Mouse (Mus musculus): ENCODE measurements at regions not wholly inside any gene's neighbourhood (a gene's known extent, or its start where the extent isn't known, plus 50 kb on each side); places are given as distances from the start of the nearest gene placed in this dataset.
"Not testable (repeated sequence)": the region's sequence is repeated elsewhere in the genome, so short reads cannot be mapped to it uniquely, and the experiment has no call there.

- no peak overlapping the region for H3K27ac ChIP-seq
- no peak for TF ChIP-seq CTCF (IDR thresholded peaks at IDR 0.05)
- H3K4me3 ChIP-seq = no peak overlapping the region
- DNase-seq = no peak
- intact Hi-C loops (cut with DNase I) = no loop called here
Measured at GRCm38 (mm10) chr3:33372806-33373205, 229.8 kb upstream of the Pex5l start.

GRCm38 (mm10) chr3:33363521-33363920 is 220.5 kb upstream of the Pex5l start:
- intact Hi-C loops (cut with DNase I) = no loop called here
- no peak overlapping the region for H3K4me3 ChIP-seq
- DNase-seq = no peak
- no peak for TF ChIP-seq CTCF (IDR thresholded peaks at IDR 0.05)
- no peak overlapping the region for H3K27ac ChIP-seq

GRCm38 (mm10) chr3:33360030-33360429 is 217.0 kb upstream of the Pex5l start:
- DNase-seq = no peak
- Histone ChIP-seq H3K4me3 (no peak overlapping the region), H3K27ac (no peak overlapping the region)
- TF ChIP-seq CTCF (IDR thresholded peaks at IDR 0.05) = no peak
- intact Hi-C loops (cut with DNase I) = no loop called here

- no peak for DNase-seq
- intact Hi-C loops (cut with DNase I) = no loop called here
- Histone ChIP-seq H3K4me3 (no peak overlapping the region), H3K27ac (no peak overlapping the region)
- TF ChIP-seq CTCF (IDR thresholded peaks at IDR 0.05) = no peak
Measured at GRCm38 (mm10) chr3:33353860-33354259, 210.8 kb upstream of the Pex5l start.

GRCm38 (mm10) chr3:33350986-33351385 is 207.9 kb upstream of the Pex5l start:
- intact Hi-C loops (cut with DNase I) = no loop called here

GRCm38 (mm10) chr3:33334056-33334455 is 191.0 kb upstream of the Pex5l start:
- no peak for DNase-seq
- Histone ChIP-seq H3K4me3 (no peak overlapping the region), H3K27ac (no peak overlapping the region)
- no peak for TF ChIP-seq CTCF (IDR thresholded peaks at IDR 0.05)
- intact Hi-C loops (cut with DNase I) = no loop called here

More at GRCm38 (mm10) chr3:33350986-33351385, 207.9 kb upstream of the Pex5l start:
- DNase-seq = no peak
- TF ChIP-seq CTCF (IDR thresholded peaks at IDR 0.05) = no peak
- H3K4me3 ChIP-seq = no peak overlapping the region
- H3K27ac ChIP-seq = no peak overlapping the region

GRCm38 (mm10) chr3:33317691-33318090 is 174.6 kb upstream of the Pex5l start:
- intact Hi-C loops (cut with DNase I); H3K27ac ChIP-seq; H3K4me3 ChIP-seq; DNase-seq: not testable (repeated sequence)

- DNase-seq = no peak
- no peak overlapping the region for H3K27ac ChIP-seq
- H3K4me3 ChIP-seq = no peak overlapping the region
- intact Hi-C loops (cut with DNase I) = no loop called here
- TF ChIP-seq CTCF (IDR thresholded peaks at IDR 0.05) = no peak
Measured at GRCm38 (mm10) chr3:33312230-33312825, 169.3 kb upstream of the Pex5l start.

- H3K27ac ChIP-seq = no peak overlapping the region
- no peak for DNase-seq
- no peak overlapping the region for H3K4me3 ChIP-seq
- intact Hi-C loops (cut with DNase I) = no loop called here
- TF ChIP-seq CTCF (IDR thresholded peaks at IDR 0.05) = peak; percentile 56
Measured at GRCm38 (mm10) chr3:33308212-33308611, 165.2 kb upstream of the Pex5l start.

GRCm38 (mm10) chr3:33306169-33306568 is 163.1 kb upstream of the Pex5l start:
- TF ChIP-seq CTCF (IDR thresholded peaks at IDR 0.05) = no peak
- no peak for DNase-seq
- no peak overlapping the region for H3K4me3 ChIP-seq
- intact Hi-C loops (cut with DNase I) = no loop called here
- H3K27ac ChIP-seq = no peak overlapping the region

- no peak for DNase-seq
- no peak overlapping the region for H3K4me3 ChIP-seq
- no peak for TF ChIP-seq CTCF (IDR thresholded peaks at IDR 0.05)
- intact Hi-C loops (cut with DNase I) = no loop called here
- no peak overlapping the region for H3K27ac ChIP-seq
Measured at GRCm38 (mm10) chr3:33305756-33306155, 162.7 kb upstream of the Pex5l start.

GRCm38 (mm10) chr3:33262797-33263196 is 119.8 kb upstream of the Pex5l start:
- Histone ChIP-seq H3K27ac (no peak overlapping the region), H3K4me3 (no peak overlapping the region)
- no peak for DNase-seq
- no peak for TF ChIP-seq CTCF (IDR thresholded peaks at IDR 0.05)
- intact Hi-C loops (cut with DNase I) = no loop called here

- intact Hi-C loops (cut with DNase I) = no loop called here
- no peak for DNase-seq
- H3K4me3 ChIP-seq = no peak overlapping the region
- no peak overlapping the region for H3K27ac ChIP-seq
- no peak for TF ChIP-seq CTCF (IDR thresholded peaks at IDR 0.05)
Measured at GRCm38 (mm10) chr3:33219271-33220065, 76.4 kb upstream of the Pex5l start.

GRCm38 (mm10) chr3:33218291-33218690 is 75.2 kb upstream of the Pex5l start:
- DNase-seq = no peak
- TF ChIP-seq CTCF (IDR thresholded peaks at IDR 0.05) = no peak
- intact Hi-C loops (cut with DNase I) = no loop called here
- H3K27ac ChIP-seq = no peak overlapping the region
- no peak overlapping the region for H3K4me3 ChIP-seq

All from gastrocnemius, adult 2 months (tissue).